Mouse (Mus musculus) heart, adult 18-20 months (tissue): ENCODE results near the gene Themis3. TPM values are rescaled to one million over a fixed set of nuclear protein-coding genes. Genes with fewer than 3 reads are reported as not detected.
"Not testable (repeated sequence)": the region's sequence is repeated elsewhere in the genome, so short reads cannot be mapped to it uniquely, and the experiment has no call there.

ENCODE experiments used
- DNase-seq, 2 experiments: peaks; one replicate each; pipeline ENCODE4 v3.0.0; 2021 to 2022; ENCODE audit warnings: mixed read lengths in 1 of 2
- total RNA-seq, 2 experiments: library from RNA; stranded (reverse); gene quantifications; 2 replicates each; pipeline ENCODE4 v1.2.3; 2021

Themis3 gene
- total RNA-seq, 2 experiments from 2014 or later, result not detected

DNA sequence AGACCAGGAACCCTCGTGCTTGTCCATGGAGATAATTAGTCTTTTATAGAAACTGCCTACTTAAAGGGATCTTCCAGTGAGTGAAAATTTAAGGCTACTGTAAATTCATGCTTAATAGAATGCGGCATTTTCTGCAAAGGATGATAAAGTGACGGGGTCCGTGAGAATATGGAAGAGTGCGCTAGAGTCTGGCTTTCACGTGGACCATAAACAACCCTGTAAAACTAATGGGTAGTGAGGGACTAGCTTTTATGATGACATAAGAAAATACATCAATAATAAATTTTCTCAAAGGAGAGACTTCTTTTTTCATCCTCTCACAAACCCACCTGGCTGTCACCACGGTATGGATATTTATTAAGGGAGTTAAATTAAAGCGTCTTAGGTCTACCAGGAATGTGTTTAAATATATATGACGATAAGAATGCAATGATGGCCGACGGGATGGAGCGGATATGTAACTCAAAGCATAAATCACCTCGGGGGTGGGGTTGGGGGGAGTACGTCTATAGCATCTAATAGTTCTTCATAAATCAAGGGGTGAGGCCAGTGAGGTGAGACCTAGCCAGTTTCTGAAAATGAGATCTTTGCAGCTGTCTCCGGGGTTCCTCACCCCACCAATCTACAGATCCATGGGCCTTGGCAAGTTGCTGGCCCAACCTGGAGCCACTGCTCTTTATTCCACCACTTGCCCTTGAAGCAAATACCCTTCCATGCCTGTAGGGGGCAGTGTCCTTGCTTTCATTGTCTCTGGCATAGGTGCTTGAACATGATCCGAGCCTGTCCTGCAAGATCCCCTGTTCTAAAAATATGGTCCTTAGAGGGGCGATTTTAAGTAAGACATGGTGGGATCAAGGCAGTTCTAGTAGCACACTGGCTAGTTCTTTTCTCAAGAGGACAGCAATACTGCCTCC lies 35.8 kb downstream of the Themis3 start:
- no peak for DNase-seq

DNA sequence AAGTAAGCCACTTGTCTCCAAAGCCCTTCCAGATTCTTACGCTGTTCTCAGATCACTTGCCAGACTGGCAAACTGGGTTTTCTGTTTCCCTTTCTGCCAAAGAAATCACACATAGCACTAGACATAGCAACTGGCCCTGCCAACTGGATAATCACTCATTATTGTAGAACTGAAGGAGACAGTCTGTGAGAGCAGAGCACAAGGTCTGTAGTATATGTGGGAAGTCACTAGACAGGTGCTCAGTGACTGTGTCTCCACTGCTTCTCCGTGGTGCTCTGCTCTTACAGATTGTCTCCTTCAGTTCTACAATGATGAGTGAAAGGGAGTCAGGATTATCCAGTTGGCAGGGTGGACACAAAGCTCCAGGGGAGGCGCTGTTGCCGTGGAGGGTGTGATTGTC lies 41.7 kb downstream of the Themis3 start:
- no peak for DNase-seq

DNA sequence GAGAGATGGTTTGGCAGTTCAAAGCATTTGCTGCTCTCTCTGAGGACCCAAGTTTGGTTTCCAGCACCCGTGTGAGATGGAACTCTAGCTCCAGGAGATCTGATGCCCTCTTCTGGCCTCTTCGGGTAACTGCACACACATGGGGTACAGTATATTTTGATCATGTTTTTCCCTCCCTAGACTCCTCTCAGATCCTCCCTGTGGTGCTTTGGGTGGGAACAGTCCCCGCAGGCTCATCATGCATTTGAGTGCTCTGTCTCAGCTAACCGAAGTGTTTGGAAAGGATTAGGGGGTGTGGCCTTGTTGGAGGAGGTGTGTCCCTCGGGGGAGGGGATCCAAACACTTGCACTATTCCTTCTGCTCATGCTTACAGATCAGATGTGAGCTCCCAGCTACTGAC lies 43.9 kb downstream of the Themis3 start:
- no peak for DNase-seq

DNA sequence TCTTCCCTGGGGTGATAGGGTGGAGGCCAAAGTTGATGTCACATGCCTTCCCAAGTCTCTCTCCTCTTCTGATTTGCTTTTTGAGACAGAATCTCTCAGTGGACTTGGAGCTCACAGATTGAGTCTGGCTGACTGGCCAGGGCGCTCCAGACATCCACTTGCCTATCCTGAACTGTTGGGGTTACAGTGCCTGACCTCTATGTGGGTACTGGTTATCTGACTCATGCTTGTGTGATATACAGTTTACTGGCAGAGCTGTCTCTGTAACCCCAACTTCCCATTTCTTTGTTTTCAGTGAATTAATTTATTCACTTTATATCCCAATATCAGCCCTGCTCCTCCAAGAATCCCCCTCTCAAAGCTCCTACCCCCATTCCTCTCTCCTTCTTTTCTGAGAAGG lies 62.1 kb downstream of the Themis3 start:
- DNase-seq, result no peak

DNA sequence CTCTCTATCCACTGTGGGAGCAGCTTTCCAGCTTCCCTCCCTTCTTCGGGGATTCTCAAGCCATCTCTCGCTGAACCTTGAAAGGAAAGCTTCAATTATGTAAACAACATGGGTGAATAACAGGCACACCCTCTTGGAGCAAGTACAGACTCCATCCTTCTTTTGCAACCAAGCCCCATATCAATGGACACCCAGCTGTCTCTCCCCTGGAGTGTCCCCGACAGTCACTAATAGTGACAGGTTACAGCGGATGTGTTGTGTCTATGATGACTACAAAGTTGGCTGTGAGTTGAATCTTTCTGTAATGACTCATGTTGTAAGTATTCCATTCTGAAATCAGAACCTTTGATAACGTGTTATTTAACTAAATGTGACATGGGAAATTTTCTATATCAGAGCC lies 71.0 kb downstream of the Themis3 start:
- no peak for DNase-seq

DNA sequence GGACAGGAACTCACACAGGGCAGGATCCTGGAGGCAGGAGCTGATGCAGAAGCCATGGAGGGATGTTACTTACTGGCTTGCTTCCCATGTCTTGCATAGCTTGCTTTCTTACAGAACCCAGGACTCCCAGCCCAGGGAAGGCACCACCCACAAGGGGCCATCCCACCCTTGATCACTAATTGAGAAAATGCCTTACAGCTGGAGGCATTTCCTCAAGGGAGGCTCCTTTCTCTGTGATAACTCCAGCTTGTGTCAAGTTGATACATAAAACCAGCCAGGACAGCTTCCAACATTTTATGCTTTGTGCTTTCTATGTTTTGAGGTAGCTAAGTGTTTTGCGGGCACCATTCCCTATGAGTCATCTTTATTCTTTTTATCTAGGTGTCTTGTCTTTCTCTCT lies 71.8 kb downstream of the Themis3 start:
- not testable (repeated sequence) for DNase-seq

DNA sequence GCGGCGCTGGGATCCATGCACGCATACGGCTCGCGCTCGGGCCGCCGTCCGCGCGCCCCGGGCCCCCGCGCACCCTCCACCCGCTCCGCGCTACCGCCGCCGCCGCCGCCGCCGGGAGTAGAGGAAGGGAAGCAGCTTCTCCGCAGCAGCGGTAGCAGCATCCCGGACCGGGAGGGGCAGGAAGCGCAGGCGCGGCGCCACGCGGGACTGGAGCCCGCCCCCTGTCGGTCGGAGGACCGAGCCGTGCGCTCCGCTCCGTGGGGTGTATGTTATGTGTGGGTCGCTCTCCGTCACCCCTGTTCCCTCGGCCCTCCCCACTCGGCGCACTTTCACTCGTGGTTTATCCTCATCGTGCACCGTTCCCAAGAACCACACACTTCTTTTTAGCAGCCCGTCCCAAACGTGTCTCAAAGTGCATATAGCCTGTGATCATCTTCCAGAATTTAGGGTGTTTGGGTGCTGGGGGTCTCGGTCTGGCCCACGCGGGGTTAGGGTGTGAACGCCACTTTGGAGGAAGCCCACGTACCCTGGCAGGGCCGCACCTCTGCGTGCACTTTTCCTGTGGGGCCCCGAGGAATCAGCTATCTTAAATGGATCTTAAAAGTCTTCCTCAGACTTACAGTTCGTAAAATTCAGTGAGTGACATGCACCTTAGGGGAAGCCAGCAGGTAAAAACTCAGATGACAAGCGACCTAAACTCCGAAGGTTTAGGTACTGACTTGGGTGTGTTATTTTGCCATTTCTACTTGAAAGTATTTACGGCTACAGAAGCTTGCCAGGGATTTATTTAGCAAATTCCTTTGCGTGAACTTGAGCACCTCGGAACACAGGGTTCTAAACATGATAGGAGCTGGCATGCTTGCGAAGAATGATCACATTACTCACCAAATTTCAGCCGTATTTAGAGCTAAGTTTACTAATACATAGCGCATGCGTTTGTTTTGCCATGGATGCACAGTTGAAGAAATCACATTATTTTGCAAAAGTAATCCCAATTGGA lies 74.6 kb downstream of the Themis3 start, which contains the start of gene Rab12:
TSS of gene Rab12 (minus strand) at position 176 of the 1,000 bp plus-strand sequence.
- DNase-seq, result peak; percentile 90 to 93

DNA sequence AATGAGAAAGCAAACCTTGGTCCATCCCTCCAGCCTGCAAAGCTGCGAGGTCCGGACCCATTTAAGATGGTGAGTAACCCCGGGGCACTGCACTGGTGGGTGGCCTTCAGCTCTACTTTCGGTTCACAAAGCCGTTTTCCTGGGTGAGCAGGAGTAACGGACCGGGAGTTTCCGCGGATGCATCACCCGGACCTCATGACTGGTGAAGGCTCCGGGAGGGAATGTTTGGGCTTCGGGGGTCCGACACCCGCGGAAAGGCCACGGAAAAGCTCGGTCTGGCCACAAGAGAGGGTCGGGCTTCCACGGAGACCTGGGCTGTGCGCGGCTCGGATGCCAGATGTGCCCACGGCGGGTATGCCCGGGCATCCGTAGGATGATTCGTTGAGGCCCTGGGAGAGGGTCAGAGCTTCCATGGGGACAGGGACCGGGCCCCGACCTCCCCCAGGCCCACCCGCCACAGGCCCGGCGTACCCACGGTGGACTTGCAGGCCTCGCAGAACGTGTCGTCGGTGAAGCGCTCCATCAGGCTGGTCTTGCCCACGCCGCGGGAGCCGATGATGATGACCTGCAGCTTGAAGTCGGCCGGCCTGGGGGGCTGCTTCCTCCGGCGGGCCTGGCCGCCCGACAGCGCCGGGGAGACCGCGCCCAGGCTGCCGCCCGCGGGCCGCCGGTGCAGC lies 75.4 kb downstream of the Themis3 start:
- peak in 1 of 2 experiments; percentile 56 for DNase-seq

DNA sequence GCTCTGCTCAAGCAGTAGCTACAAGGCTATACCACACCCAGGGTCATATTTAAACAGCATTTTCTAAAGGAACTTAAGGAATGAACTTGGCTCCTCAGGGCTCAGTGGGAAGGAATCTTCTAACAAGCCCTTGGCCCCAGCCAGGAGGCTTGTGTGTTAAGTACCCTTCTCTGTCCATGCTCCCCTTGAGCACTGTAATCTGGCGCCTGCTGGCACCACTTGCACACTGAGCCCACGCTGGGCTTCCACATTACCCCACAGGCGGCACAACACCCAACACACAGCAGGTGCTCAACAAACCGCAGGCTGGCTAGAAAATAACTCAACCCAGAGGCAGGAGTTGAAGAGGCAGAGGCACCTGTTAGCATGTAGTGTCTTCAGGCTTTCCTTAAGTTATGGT lies 77.5 kb downstream of the Themis3 start:
- DNase-seq, result no peak

DNA sequence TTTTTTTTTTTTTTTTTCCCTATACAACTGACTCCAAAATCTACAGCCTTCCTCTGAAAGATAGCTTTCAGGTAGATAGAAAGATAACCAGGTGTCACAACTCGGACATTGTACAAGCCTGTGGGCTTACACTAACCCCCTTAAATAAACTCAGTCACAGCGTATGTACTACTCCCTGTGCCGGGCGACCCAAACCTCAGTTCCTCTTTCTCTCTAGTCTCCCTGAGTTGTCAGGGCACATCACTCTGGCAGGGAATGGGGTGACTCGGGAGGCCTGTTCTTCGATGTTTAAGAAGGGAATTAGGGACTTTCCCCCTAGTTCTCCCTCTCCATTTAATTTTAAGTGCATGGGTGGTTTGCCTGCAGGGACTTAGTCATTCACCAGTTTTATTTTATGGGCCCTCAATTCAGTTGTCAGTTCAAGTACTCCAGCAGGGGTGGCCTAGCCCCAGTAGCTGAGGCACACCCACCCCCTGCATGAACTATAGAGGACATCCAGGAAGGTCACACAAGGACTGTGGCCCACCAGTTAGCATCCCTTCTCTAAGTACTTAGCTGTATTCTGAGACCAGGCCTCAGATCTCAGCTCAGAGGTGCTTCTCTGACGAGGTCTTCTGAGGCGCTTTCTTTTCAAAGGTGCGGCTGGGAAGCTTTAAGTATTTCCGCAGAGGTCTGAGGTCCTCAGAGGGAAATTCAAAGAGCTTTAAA lies 80.0 kb downstream of the Themis3 start:
- DNase-seq, result no peak

DNA sequence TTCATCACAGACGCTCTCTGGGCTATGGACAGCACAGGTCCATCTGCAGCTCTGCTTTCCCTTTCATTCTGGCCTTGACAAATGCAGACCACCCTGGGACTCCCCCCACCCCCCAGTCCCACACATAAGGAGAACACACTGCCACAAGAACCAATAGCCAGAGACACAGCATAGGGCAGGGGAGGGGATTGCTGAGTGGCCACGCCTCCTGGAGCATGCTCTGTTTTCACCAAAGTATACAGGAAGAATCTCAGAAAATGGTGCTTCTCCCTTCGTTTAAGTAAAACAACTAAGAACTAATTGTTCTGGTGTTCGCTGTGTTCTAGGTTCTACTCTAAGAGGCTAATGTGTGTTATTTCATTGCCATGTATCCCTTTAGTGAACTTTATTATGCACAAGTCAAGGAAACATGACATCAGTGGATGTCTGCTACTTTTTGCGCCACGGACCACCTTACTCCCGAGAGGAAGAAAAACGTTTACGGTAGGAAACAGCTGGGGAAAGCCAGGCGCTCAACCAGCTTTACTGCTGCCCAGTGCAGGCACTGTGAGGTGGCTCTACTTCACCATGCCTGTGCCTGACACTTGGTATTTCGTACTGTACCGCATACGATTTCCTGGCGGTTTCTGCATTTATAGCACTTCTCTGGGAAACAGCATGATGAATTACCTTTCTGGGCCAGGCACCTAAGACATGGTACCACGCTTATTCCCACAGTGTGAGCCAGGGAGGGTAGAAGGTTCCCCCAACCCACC lies 82.0 kb downstream of the Themis3 start:
- DNase-seq, result no peak

DNA sequence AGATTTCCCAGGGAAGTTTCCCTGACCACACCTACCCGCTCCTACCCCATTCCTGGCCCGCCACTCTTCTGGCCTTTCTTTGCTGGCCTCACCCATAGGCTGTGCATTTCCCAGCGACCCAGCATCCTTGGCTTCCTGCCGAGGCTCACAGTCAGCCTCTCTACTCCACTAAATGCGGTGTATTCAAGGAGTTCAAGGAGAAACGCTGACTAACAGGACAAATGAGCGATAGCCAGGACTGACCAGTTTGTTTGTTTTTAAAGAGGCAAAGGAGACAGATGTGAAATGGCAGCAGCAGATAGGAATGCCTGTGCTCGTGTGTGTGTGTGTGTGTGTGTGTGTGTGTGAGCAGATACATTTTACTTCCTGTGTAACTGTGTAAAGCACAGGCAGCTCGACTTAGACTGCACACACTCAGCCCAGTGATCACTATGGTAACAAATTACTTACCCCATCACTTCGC lies 84.2 kb downstream of the Themis3 start:
- peak; percentile 60 to 68 for DNase-seq

DNA sequence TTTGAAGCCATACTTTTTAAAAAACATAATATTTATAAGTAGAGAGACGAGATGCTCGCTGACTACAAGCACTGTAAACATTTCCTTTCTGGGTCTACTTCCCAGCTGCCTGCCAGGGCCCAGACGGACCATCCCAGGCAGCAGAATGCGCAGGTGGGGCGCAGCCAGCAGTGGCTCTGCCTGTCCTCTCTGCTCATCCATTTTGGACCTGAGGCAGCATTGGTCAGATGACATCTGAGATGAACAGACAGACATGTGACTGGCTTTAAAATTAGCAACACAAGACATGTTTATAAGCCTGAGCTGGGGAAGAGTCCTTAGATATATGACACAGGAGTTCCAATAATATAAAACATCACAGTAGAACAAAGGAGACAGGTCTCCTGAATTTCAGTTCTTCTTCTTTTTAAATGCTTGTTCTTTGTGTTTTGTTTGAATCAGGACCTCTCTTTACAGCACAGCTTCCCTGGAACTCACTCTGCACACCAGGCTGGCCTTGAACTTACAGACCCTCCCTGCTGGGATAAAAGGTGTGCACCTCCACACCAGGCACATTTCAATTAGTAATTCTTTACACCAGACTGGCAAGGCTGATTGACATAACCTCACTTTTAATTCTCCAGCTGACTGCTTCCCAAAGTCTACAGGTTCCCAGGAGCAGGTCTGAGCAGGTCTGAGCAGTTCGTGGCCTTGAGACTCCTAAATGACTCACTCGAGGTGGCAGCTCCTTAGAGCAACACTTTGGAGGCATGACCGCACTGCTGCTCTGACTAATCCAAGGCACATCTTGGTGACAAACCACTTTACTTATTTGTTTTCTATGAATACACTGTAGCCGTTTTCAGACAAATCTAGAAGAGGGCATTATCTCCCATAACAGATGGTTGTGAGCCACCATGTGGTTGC lies 87.1 kb downstream of the Themis3 start:
- peak; percentile 50 to 54 for DNase-seq

DNA sequence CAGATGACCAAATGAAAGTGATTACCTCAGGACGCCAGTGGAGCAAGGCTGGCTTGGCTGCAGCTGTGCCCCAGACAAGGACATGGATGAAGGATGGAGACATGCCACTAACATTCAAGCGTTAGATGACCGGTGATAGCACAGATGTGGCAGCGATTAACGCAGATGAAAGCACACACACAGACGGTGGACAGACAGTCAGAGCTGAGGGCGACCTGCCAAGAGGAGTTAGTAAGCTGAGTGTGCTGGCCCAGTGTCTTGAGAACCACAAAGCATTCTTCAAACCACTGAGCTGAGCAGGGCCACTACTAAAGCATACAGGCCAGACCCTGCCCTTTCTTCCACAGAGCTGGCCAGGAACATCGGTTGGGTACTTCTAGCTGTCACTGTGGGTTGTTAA lies 89.5 kb downstream of the Themis3 start:
- peak in 1 of 2 experiments; percentile 48 for DNase-seq

Other genes starting within 250 kb of the Themis3 start
- 1 to 10 TPM; 4.3 to 4.9 TPM for gene Mtcl1, start 144.9 kb downstream of the Themis3 start, total RNA-seq
- 100 to 1,000 TPM; 204 to 226 TPM for gene Rab12, start 74.9 kb downstream of the Themis3 start, total RNA-seq